Mouse (Mus musculus) gastrocnemius, postnatal 10 days (tissue): ENCODE results near the gene 1190002N15Rik. TPM values are rescaled to one million over a fixed set of nuclear protein-coding genes. Genes with fewer than 3 reads are reported as not detected.

Experiments used
- DNase-seq: peaks from one replicate; pipeline ENCODE4 v3.0.0; 2021; ENCODE audit warnings: mixed read lengths
- long read RNA-seq, 2 experiments: library from polyadenylated mRNA; stranded (forward); transcript quantifications; one replicate each; pipeline ENCODE4 v2.0.0; 2021
- total RNA-seq, 2 experiments: library from RNA; stranded (reverse); gene quantifications; 2 replicates each; pipeline ENCODE4 v1.2.3; 2021

The 1190002N15Rik gene
- total RNA-seq = 10 to 100 TPM; 14.9 to 19.7 TPM
- long read RNA-seq, experiment 1, transcript 1190002N15Rik-201 (3 exons, 3,950 nt) = major isoform, 22 of 24 reads
- long read RNA-seq, experiment 1, partial matches to known transcripts = 0 of 24 reads
- long read RNA-seq, experiment 1, other reads (novel, unspliced or antisense) = 2 of 24 reads
- long read RNA-seq, experiment 2, transcript 1190002N15Rik-201 (3 exons, 3,950 nt) = major isoform, 15 of 16 reads
- long read RNA-seq, experiment 2, partial matches to known transcripts = 0 of 16 reads
- long read RNA-seq, experiment 2, other reads (novel, unspliced or antisense) = 1 of 16 reads

DNA sequence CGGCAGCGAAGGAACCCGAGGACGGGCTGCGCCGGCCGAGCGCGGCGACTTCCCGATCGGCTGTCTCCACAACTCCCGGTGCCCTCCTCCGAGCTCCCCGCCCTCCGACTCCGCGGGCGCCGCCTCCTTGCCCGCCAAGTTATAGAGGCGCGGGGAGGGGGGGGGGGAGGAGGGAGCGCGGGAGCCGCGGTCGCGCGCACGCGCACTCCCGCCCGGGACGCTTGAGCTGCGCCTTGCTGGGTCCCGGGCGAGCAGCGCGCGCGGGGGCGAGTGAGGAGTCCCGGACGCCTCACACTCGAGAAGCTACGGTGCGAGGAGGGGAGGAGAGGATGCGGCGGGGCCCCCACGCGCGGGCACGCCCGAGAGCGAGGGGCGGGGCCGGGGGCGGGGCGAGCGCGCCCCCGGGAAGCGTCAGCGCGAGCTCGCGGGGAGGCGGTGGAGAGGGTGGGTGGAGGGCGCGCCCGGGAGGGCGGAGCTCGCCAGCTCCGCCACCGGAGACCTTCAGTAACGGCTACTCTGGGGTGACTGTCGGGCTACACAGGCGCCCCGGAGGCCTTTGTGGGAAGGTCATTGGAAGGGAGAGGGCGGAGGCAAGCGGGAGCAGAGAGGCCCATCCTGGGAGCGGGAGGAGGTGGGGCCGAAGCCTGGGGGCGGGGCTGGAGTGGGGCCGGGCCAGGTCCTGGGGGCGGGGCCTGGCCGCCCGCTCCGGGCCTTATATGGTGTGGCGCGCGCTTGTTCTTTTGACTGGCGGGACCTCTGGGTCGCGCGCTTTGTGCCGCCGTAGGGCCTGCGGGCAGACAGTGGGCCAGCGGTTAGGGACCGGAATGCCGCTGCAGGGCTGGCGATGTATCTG is at the start of gene 1190002N15Rik:
TSS of gene 1190002N15Rik (minus strand) at position 112 of the 853 bp plus-strand sequence.
- peak; percentile 95 for DNase-seq

DNA sequence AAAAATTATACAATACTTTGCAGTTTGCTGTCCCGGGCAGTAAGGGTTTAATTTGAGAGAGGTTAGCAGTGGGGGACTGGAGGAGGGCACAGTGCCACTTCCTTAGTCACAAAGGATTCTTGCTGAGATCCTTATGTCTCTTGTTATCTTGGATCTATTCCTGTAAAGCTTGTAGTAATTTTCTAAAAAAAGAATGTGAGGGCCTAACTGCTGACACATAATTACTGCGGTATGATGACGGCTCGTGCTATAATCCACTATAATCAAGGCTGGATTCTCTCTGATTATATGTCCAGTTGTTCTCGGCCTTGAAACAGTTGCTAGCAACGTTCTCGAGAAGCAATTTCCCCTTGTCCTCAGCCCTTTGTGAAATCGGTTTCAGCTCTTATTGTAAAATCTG is 44.4 kb upstream of the 1190002N15Rik start:
- DNase-seq = no peak

DNA sequence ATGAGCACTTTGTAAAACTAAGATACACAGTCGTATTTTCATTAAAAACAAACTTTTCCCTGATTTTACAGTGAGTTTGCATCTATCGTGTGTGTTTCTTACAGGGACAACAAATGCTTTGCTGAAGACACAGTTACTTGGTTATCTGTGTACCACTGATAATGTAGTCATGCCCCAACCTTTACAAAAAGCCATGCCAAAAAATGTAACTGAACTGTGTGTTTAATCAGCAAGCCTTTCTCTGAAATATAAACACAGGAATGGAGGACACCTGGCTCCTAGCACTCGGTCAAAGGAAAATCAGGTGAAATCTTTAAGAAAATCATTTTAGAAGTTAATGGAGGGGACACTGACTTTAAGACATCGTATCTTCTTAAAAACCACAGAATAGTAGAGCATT is 43.8 kb upstream of the 1190002N15Rik start:
- DNase-seq = no peak

DNA sequence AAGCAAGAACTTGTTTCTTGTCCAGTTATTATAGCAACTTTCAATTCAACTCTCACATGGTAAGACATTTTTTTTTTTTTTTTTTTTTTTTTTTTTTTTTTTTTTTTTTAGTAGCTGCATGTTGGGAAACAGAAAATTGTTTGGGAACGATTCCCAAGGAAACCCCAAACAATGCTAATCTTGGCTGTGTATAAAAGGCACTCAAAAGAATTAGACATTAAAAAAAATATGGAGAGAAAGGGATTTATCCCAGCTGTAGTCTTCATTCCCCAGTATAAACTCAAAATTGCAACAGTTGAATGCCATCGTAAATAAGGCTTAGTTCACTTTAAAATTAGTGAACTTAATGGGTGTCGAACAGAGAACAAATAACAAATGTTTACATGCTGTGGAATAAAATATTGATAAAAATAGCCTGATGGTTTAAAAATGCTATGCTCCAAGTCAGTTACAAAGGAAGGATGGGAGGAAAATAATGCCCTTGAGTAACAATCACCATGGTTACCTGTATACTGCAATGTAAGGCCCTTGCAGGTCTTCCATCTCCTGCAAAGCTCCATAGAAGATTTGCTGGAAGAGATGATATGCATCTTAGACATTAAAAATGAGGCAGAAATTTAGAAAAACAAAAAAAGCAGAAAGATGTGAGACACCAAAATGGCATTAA is 42.3 kb upstream of the 1190002N15Rik start:
- DNase-seq = no peak

DNA sequence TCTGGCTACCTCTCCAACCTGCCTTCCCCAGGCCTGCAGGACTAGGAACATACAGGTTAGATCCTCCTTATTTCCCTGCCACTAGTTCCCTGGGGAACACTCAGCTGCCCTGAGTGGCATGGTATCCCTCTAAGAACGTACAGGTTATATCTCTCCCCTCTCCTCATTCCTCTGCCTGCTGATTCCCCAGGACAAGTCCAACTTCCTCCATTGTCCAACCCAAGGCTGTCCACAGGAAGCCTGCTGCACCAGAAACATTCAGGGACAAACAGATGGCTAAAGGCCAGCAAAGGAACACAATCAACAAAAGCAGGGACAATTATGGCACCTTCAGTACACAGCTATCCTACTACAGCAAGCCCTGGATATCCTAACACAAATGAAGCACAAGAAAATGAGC is 33.9 kb upstream of the 1190002N15Rik start:
- DNase-seq = no peak

DNA sequence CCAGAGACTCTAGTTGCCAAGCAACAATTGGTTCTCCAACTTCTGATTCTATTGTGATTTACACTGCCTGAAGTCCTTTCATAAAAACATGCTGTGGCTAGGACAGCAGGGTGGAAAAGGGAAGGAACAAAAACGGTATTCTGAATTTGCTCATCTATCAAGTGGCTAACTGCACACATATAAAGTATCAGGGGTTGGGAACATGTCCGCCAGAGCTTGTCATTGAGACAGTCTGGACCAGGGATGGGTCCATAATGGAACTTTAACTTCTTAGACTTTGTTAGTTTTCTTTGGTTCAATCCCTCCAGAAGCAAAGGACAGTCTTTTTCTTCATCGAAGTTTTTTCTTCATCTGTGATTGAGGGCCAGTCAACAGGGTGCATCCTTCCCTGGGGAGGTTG is 30.5 kb upstream of the 1190002N15Rik start:
- DNase-seq = no peak

DNA sequence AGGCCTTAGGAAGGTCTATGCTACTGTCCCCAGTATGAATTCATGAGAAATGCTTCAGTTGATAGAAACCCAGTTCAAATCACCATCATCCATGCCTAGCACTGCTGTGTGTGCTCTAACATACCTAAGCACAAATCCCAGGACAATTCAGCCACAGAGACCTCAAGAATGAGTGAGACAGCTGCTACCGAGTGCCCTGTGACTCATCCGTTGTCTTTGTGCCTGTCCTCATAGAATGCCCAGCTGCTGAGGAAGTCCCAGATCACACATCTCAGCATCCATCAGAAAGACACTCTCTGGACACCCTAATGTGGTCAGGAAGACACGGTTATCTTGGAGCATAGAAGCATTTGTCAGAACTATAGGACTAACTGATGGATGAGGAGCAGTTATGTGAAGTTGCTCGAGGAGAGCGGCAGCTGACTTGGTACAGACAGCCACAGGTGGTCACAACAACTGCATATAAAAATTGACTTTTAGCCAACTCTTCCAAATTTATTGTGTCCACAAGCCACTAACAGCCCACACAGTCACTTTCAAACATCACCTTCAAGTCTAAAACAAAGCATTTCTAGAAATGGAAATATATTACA is 29.9 kb upstream of the 1190002N15Rik start:
- DNase-seq = no peak

DNA sequence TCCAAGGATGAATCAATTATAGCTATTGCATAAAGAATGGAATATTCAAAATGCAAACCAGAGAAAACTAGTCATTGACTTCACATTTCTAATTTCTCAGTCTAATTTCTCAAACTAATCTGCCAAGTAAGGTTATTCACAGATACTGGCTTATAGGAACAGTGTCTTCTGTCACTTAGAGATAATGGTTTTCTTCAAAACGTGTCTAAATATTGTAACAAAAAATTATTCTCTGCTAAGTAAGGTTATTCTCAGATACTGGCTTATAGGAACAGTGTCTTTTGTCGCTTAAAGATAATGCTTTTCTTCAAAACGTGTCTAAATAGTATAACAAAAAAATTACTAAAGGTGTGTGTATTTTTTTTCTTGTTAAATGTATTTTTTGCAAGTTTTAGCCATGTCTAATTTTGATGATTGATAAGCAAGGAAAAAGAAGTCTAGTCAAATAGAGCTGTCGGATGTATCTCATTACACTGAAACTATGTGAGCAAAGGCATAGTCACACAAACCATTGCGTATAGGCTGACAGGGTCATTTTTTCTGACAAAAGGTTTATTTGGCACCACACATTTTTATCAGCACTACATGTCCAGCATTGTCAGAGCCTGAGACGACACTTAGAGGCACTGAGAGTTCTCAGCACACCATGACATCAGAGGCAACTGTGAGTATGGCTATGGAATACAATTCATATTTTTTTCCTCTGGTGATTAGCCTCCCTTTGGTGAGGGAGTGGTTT is 19.1 kb upstream of the 1190002N15Rik start:
- no peak for DNase-seq

DNA sequence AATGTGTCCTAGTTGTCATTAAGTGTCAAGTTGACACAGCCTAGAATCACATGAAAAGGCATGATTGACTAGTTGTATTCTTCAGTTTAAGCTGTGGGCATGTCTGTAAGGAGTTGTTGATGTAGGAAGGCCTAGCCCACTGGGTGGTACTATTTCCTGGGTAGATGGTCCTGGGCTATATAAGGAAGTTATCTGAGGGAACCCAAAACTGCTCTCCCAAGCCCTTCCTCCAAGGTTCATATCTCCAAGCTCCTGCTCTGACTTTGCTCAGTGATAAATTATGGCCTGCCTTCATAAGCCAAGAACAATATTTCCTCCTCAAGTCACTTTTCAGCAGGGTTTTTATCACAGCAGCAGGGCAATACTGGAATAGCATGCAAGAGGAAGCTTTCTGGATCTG is 18.4 kb upstream of the 1190002N15Rik start:
- DNase-seq = no peak

DNA sequence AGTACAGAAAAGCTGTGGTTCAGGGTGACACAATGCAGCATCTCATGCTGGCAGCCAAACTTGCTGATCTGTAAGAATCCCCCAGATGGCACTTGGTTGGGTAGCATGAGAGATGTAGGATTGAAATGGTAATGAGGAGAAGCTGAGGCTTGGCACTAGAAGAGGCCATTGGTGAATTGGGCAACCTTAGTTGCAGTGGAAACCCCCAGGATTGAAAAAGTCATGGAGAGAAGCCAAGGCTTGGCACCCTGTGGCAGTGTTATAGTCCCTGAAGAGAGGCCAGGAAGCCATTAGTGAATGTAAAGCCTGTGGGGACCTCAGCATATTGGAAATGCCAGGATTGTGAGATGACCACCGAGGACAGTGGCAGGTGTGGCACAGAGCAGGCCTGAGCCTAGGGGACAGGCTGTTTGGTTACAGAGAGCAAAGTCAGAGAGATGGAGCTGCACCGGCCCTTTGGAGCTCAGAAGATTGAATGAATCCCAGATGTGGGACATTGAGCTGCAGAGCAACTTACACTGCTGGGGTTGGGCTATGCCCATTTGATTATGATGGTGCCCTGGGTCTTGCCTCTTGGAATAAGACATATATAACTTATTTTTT is 12.7 kb upstream of the 1190002N15Rik start:
- DNase-seq = no peak

DNA sequence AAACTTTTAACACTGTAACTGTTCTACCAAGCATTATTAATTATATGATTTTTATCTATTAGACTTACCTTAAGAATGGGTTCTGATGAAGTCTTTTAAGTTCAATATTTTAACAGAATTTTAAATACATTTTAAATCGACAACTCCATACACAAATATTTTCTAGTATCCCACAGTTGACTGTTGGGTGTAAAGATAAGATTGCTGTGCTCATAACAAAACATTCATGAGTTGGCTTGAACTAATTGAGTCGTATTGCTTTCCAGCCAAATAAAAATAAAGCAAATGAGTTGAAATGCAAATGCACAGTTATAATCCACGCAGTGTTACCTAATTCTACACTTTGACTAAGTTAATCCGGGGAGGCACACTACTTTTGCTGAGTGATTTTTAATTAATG is 6.0 kb upstream of the 1190002N15Rik start:
- no peak for DNase-seq

DNA sequence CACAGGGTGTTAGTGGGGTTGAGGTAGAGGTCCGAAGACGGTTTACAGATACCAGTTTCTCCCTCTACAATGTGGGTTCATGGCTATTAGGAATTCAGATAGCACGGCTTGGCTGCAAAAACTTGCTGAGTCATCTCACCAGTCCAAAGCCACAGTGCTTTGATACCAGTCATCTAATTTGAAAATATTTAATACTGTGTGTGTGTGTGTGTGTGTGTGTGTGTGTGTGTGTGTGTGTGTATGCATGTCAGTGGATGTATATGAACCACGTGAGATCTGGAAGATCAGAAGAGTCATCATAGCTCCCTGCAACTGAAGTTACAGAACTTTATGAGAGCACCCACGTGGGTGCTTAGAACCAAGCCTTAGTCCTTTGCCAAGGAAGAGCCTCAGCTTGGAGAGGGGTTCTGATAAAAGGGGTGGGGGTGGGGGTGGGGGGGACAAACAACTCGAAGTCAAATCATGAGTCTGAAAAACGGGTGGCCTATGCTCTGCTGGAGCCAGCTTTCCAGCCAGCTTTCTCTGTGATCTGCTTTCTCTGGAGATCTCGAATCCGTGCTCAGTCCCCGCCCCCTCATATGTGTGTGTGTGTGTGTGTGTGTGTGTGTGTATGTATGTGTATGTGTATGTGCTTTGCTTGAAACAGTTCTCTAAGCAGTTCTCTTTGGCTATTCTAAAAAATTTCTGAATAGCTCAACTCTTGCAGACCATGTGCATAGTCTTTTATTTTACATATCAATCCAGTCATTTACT is 2.6 kb upstream of the 1190002N15Rik start:
- DNase-seq = no peak

DNA sequence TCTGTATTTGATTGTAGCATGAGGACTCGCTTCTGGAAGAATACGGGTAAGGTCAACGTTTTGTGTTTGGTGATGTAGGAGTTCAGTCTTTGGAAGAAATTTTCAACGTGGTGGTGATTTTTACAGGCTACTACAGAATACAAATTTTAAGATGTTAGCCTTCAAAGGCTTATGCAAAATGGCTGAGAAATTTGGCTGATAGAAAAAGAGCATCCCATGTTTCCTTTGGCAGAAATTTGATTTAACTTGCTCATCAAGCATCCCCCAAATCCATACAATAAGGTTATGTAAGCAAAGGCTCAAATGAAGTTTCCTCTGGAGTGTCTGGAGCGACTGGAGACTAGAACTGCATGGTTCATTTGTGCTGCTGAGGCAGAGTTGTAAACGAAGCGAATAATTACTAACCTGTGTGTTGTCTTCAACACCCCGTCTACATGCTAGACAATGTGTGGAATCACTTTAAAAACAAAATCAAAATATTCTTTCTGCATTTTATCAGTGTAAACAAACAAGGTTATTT is 1.5 kb upstream of the 1190002N15Rik start:
- no peak for DNase-seq

DNA sequence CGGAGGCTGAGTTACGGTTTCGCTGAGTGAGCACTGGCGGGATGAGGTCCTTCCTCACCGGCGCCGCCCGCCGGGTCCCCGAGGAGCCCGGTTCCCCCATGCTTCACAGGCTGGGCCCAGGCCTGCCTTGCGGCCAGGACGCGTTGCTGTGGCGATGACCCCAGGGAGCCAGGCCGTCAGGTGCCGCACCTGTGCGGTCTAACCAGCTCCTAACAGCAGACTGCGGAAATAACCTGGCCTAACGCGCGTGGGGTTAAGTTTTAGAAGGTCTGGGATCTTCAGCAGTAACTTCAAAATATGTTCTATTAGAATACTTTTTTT is 902 bp upstream of the 1190002N15Rik start:
- DNase-seq = no peak

DNA sequence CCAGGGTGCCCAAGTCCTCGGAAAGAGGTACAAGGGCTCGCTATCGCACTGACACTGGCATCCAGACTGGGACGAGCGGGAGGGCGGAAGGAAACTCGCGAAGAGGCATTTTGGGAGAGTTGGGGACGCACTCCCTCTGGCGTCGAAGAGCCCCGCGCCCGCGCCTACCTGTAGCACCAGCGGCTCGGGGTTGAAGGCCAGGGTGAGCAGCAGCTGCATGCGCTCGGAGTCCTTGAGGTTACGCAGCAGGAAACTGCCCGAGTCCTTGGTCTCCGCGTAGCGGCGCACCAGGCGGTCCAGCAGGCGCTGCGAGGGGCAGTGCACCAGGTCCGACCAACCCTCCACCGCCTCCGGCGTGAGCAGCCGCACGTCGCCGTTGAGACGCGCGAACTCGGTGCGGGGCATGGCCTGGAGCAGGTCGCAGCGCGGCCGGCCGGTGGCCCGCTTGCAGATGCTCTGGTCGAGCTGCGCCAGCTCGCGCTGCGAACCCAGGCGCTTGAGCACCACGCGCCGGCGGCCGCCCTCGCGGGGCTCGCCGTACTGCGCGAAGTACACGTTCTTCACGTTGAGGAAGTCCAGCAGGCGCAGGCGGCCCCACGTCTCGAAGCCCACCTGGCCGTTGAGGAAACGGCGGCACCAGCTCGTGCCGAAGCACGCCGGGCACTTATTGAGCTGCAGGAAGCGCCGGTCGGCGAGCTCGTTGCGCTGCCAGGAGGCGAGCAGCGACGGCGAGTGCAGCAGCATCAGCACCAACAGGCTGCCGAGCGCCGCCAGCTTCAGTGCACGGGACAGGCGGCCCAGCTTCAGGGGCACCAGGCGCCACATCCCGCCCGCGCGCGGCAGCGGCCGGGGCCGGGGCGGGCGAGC is 597 bp downstream of the 1190002N15Rik start:
- peak; percentile 66 for DNase-seq

DNA sequence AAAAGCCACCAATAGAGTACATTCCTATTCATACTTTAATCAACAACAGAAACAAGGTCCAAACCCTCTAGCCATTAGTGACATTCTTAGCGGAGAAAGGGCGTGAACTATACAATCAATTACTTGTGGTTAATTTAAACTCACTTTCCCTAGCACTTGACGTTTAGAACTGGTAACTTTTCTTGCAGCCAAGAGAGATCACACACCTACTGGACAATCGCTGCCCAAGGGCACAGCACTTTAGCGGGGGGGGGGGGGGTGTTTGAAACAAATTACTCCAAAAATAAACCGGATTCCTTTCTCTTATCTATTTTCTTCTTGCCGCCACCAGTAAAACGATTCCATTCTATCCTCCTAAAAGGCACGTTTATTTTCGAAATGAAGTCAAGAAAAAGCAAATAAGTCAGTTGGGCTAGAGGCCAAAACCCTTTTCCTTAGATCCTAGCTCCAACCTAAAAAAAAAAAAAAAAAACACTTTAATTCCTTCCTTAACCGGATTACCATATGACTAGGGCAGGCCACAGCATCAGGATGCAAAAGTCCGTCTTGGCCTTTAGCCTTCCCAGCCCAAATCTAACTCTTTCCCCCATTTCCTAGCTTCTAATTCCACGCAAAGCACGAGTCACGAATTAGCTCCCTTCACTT is 1.5 kb downstream of the 1190002N15Rik start:
- DNase-seq = no peak

DNA sequence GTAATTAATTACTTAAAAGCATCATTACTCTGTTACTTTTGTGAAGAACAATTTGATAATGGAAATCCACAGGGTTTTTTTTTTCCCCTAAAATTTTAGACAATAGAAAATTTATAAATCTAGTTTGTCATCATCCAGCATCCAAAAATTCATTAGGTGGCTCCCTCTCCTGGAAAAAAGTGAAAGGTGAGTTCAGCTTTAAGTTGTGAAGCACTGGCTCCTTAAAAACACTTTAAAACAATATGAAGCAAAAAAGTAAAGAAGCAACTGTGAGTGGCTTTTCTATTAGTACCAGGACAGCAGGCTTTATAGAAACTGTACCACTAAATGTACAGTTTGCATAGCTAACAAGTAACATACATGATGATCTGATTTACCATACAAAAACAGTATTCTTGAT is 3.1 kb downstream of the 1190002N15Rik start:
- no peak for DNase-seq

DNA sequence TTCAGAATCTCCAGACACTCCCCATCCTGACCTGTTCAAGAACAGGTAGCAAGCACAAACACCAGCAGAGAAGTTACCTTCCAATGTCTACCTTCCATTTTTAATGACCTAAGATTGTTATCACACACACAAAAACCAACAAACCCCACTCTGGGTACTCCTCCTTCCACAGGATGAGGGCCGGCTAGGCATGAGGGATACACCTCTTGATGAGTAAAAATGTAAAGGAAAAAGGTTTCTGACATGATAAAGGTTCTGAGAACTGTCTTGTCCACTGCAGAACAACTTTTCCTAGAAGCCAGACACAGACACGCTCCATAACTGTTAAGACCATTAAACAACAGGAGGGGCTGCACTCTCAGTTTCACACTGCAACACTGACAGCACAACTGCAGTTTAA is 3.7 kb downstream of the 1190002N15Rik start:
- DNase-seq = no peak

DNA sequence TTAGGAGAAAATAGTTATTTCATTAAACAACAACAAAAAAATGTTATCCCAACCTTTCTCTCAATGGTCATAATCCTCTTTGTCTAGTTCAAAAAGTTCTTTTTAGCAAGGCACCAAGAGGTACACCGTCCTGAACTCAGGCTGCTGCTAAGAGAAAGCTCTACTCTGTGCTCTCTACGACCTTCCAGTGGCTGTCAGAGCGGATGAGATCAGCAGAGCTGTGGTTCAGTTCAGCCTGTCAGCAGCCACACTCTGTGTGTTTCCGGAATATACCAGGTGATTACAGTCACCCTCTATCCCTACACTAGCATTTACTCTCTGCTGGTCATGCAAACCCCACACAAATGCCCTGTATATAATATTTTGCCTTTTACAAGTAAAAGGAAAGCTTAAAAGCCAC is 4.2 kb downstream of the 1190002N15Rik start:
- no peak for DNase-seq
